ENCODE assay signal across 15 mouse cellular contexts in the genomic region with DNA sequence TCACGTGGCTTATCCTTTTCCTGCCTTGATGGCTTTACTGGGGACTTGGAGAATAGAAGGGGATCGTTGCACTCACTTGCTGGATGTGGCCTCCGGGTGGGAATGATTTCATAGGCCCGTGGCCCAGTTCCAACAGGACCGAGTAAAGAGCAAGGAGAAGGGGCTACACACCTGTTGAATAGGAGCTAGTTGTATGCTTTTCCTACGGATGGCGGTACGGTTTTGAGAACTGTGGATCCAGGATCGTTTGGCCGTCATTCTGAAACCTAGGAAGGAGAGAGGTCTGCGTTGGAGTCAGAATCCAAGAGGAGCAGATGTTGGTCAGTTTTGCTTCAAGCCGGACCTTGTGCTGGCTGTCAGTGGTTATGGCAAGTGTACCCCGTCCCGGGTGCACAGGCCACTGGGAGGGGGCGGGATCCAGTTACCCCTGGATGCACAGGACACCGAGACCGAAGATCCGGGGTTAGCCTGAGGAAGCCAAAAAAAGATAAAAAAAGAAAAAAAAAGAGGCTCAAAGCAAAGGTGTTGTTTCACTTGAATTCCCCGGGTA. TPM values are rescaled to one million over a fixed set of nuclear protein-coding genes. Genes with fewer than 3 reads are reported as not detected.
"Had no signal": no experiment of that assay in that cellular context is flagged by ENCODE, and none has a peak within 500 bp of the region (broad histone marks: within the 10 kb centered on the region; RNA-seq: fewer than 3 reads in every experiment).

No protein-coding gene starts in this region.

- DNase-seq: kidney, postnatal 10 days; left cerebral cortex, postnatal 4 days; liver, postnatal 0 days; lung, embryonic 14.5 days; thymus, adult 18-20 months; thymus, postnatal 36 days had no signal

- H3K27ac ChIP-seq: kidney, embryonic 15.5 days; limb, embryonic 12.5 days; limb, embryonic 15.5 days; liver, embryonic 14.5 days; macrophage; midbrain, embryonic 13.5 days had no signal

- H3K9ac ChIP-seq: kidney, embryonic 15.5 days; limb, embryonic 12.5 days; limb, embryonic 15.5 days; liver, embryonic 14.5 days; liver, postnatal 0 days; lung, embryonic 14.5 days; midbrain, embryonic 13.5 days had no signal

- H3K4me3 ChIP-seq: kidney, embryonic 15.5 days; limb, embryonic 12.5 days; limb, embryonic 15.5 days; midbrain, embryonic 13.5 days had no signal

- H3K4me2 ChIP-seq: kidney, embryonic 15.5 days; limb, embryonic 12.5 days; limb, embryonic 15.5 days; liver, embryonic 11.5 days; lung, embryonic 14.5 days; midbrain, embryonic 13.5 days had no signal

- ATAC-seq: liver, postnatal 0 days; lung, postnatal 0 days; midbrain, embryonic 13.5 days had no signal

- H3K9me3 ChIP-seq: kidney, embryonic 15.5 days; limb, embryonic 12.5 days; limb, embryonic 15.5 days; midbrain, embryonic 13.5 days had no signal

- H3K36me3 ChIP-seq: kidney, embryonic 15.5 days; limb, embryonic 12.5 days had no signal

RNA-seq across cellular contexts. Expression of gene Shank3, which starts 27.4 kb away (rescaled TPM):
- polyA plus RNA-seq: macrophage had no signal

RNA-seq across cellular contexts. Expression of gene Acr, which starts 41.3 kb away (rescaled TPM):
- polyA plus RNA-seq: limb, embryonic 12.5 days; limb, embryonic 15.5 days; liver, postnatal 0 days; lung, postnatal 0 days; macrophage; stomach, embryonic 16.5 days had no signal
